Comparison of ENCODE assay signal across 8 mouse cellular contexts in the genomic region with DNA sequence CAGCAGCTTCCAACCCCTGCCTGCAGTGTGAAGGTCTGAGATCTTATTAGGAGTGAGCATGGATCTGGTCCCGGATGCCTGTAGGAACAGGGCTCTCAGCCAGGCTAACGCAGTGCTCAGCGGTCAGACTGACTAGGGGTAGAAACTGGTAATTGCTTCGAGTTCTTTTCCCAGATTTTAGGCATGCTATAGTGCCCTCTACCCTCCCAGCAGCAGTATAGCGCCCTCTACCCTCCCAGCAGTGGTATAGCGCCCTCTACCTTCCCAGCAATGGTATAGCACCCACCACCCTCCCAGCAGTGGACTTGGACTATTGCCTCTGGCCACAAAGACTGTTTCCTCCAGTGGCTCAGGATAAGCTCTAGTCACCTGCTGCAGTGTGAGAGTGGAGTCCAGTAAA.
DNase-seq lines count a peak whose midpoint lies in the region; ATAC-seq and TF ChIP-seq lines count a peak whose summit lies in the region.

No protein-coding gene starts in this region.

- 26% methylated on average over 6 of the region's 6 CpGs for WGBS in kidney, adult 2 months
- WGBS in kidney, embryonic 15.5 days: 30% methylated on average over 6 of the region's 6 CpGs
- WGBS in neural tube, embryonic 15.5 days: 22% methylated on average over 6 of the region's 6 CpGs

- no peak for ATAC-seq in kidney, embryonic 15.5 days (replicated peaks; ENCODE audit: low FRiP score)
- ATAC-seq in hematopoietic stem cell, adult 5-6 weeks (replicated peaks in 1 of 2; ENCODE audit: insufficient read depth in 1 of 2, low FRiP score in 2 of 2, low TSS enrichment in 1 of 2, low read depth in 1 of 2, poor library complexity in 2 of 2, severe bottlenecking in 2 of 2): peak; percentile 64 to 80
- no peak for ATAC-seq in neural tube, embryonic 15.5 days (ENCODE audit: low FRiP score)

- H3K4me3 ChIP-seq in kidney, adult 2 months (ENCODE audit: insufficient read depth, low read depth, low read length): no peak overlapping the region
- H3K4me3 ChIP-seq in kidney, embryonic 15.5 days (replicated peaks): no peak overlapping the region
- H3K4me3 ChIP-seq in E14TG2a.4 (replicated peaks; ENCODE audit: low read length): no peak overlapping the region
- H3K4me3 ChIP-seq in bone marrow macrophage, adult 2 months (ENCODE audit: insufficient read depth, low read length): no peak overlapping the region
- H3K4me3 ChIP-seq in neural tube, embryonic 15.5 days (replicated peaks): no peak overlapping the region

- H3K4me1 ChIP-seq in kidney, adult 2 months (ENCODE audit: control insufficient read depth, insufficient read depth, low read length): no peaks in the 10 kb centered on the region
- H3K4me1 ChIP-seq in kidney, embryonic 15.5 days: no peaks in the 10 kb centered on the region
- H3K4me1 ChIP-seq in E14TG2a.4 (replicated peaks; ENCODE audit: low read depth, low read length): 0 out of 2 replicates have a peak, but pooled peaks cover 4% of the 10 kb centered on the region
- H3K4me1 ChIP-seq in bone marrow macrophage, adult 2 months (ENCODE audit: control insufficient read depth, insufficient read depth, low read length): peaks cover 5% of the 10 kb centered on the region; the same call in 1 of the 2 replicates
- no peaks in the 10 kb centered on the region for H3K4me1 ChIP-seq in neural tube, embryonic 15.5 days

- no peaks in the 10 kb centered on the region for H3K27me3 ChIP-seq in kidney, adult 2 months (replicated peaks; ENCODE audit: control insufficient read depth, insufficient read depth, low read length)
- 0 out of 2 replicates have a peak, but pooled peaks cover 14% of the 10 kb centered on the region for H3K27me3 ChIP-seq in kidney, embryonic 15.5 days
- H3K27me3 ChIP-seq in E14TG2a.4 (ENCODE audit: insufficient read depth, low read length): peaks cover 33% of the 10 kb centered on the region
- no peaks in the 10 kb centered on the region for H3K27me3 ChIP-seq in neural tube, embryonic 15.5 days (replicated peaks)

- no peaks in the 10 kb centered on the region for H3K9me3 ChIP-seq in kidney, embryonic 15.5 days (replicated peaks)
- H3K9me3 ChIP-seq in E14TG2a.4 (ENCODE audit: low read length): no peaks in the 10 kb centered on the region
- no peaks in the 10 kb centered on the region for H3K9me3 ChIP-seq in neural tube, embryonic 15.5 days (replicated peaks)

- DNase-seq in kidney, adult 2 months: no peak
- DNase-seq in neural tube, embryonic 10.5 days (ENCODE audit: extremely low spot score, low spot score): no peak
- DNase-seq in right cerebral cortex, postnatal 10 days (ENCODE audit: low spot score in 2 of 2): no peak

- H3K36me3 ChIP-seq in kidney, adult 2 months (ENCODE audit: control insufficient read depth, insufficient read depth, low read length): no peaks in the 10 kb centered on the region
- no peaks in the 10 kb centered on the region for H3K36me3 ChIP-seq in kidney, embryonic 15.5 days
- no peaks in the 10 kb centered on the region for H3K36me3 ChIP-seq in E14TG2a.4 (ENCODE audit: insufficient read depth, low read length)
- H3K36me3 ChIP-seq in neural tube, embryonic 15.5 days: no peaks in the 10 kb centered on the region

- no peak overlapping the region for H3K27ac ChIP-seq in kidney, adult 2 months (ENCODE audit: insufficient read depth, low read depth, low read length)
- no peak overlapping the region for H3K27ac ChIP-seq in kidney, embryonic 15.5 days
- no peak overlapping the region for H3K27ac ChIP-seq in bone marrow macrophage, adult 2 months (ENCODE audit: insufficient read depth, low read depth, low read length)
- no peak overlapping the region for H3K27ac ChIP-seq in neural tube, embryonic 15.5 days (replicated peaks)

- H3K4me2 ChIP-seq in kidney, embryonic 15.5 days: no peak overlapping the region
- no peak overlapping the region for H3K4me2 ChIP-seq in neural tube, embryonic 15.5 days

- H3K9ac ChIP-seq in kidney, embryonic 15.5 days: no peak overlapping the region
- H3K9ac ChIP-seq in neural tube, embryonic 15.5 days (replicated peaks): no peak overlapping the region

- TF ChIP-seq POLR2A in kidney, adult 2 months (IDR thresholded peaks at IDR 0.05; ENCODE audit: low read depth, low read length): no peak
- no peak for TF ChIP-seq POLR2A in bone marrow macrophage, adult 2 months (IDR thresholded peaks at IDR 0.05; ENCODE audit: borderline replicate concordance, low read depth, low read length)

- peak; percentile 69 for TF ChIP-seq CTCF in kidney, adult 2 months (conservative IDR thresholded peaks at IDR 0.05; ENCODE audit: insufficient read depth, insufficient read length, low read depth, low read length)
- peak; percentile 99 for TF ChIP-seq CTCF in E14TG2a.4 (conservative IDR thresholded peaks at IDR 0.05; ENCODE audit: low read length)
- TF ChIP-seq CTCF in bone marrow macrophage, adult 2 months (IDR thresholded peaks at IDR 0.05; ENCODE audit: low read depth, low read length): peak; percentile 99

Comparison
In these comparisons a context has a peak if more than half of its experiments do, and no peak if none do; other contexts are left out.
1. ATAC-seq: peak in hematopoietic stem cell, adult 5-6 weeks (2 of 2); none in kidney, embryonic 15.5 days (single experiment) and neural tube, embryonic 15.5 days (single experiment).
2. Peak in every context shown above with its lines, with median percentiles within 50 percentile points of each other: CTCF ChIP-seq.